Mouse (Mus musculus) A20 (cell line): ENCODE data around the gene Man2b1.
A peak's percentile ranks its signal among the peaks of the same experiment; 100 is the strongest.
"Not testable (repeated sequence)": the region's sequence is repeated elsewhere in the genome, so short reads cannot be mapped to it uniquely, and the experiment has no call there.

Experiments used
- DNase-seq: peaks from one replicate; pipeline ENCODE4 v3.0.0-alpha.2; 2011; ENCODE audit warnings: low read depth, low spot score

Man2b1 gene

GRCm38 (mm10) chr8:85073041-85073612 lies 9.9 kb upstream of the Man2b1 start:
- no peak for DNase-seq

GRCm38 (mm10) chr8:85074167-85074566 lies 8.9 kb upstream of the Man2b1 start:
- no peak for DNase-seq

GRCm38 (mm10) chr8:85074617-85075016 lies 8.5 kb upstream of the Man2b1 start:
- no peak for DNase-seq

GRCm38 (mm10) chr8:85076001-85076400 lies 7.1 kb upstream of the Man2b1 start:
- peak; percentile 35 for DNase-seq

- DNase-seq: peak; percentile 85
Observed at GRCm38 (mm10) chr8:85076993-85077392, 6.1 kb upstream of the Man2b1 start.

DNA sequence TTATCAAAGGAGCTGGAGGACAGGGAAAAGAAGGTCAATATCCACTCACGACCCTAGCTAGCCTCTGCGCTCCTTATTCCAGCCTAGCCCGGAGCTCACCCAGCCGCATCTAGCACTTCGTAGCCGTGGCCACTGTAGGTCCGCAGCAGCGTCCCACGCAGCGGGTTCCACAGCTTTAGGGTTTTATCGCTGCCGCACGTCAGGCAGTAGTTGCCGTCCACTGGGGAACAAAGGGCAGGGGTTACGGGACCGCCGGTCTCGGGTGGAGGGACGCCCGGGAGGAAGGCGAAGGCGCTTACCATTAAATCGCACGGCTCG lies 2.9 kb upstream of the Man2b1 start:
- DNase-seq: no peak

- DNase-seq: peak; percentile 92
Observed at GRCm38 (mm10) chr8:85080532-85081215, 2.4 kb upstream of the Man2b1 start, which contains the start of gene Wdr83os. Gene Wdr83os, plus strand, starts transcription at chr8:85080740.

GRCm38 (mm10) chr8:85081216-85081555 lies 1.9 kb upstream of the Man2b1 start, which contains the start of gene Wdr83:
Gene Wdr83, minus strand, starts transcription at chr8:85081306.
- DNase-seq: peak; percentile 93

- not testable (repeated sequence) for DNase-seq
Observed at GRCm38 (mm10) chr8:85082169-85082568, 901 bp upstream of the Man2b1 start.

DNA sequence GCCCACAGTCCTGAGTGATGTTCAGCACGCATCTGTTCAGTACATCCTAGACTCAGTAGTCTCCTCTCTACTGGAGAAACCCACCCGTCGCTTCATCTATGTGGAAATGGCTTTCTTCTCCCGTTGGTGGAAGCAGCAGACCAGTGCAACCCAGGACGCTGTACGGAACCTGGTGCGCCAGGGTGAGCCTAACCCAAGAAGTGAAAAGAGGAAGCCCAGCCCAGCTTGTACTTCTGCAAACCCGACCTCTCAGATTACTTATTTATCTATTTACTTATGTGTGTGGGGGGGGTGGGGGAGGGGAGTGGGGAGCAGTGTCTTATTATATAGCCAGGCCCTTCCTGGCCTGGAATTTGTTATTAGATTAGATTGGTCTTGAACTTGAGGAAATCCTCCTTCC lies 1.6 kb downstream of the Man2b1 start:
- DNase-seq: peak; percentile 78

DNA sequence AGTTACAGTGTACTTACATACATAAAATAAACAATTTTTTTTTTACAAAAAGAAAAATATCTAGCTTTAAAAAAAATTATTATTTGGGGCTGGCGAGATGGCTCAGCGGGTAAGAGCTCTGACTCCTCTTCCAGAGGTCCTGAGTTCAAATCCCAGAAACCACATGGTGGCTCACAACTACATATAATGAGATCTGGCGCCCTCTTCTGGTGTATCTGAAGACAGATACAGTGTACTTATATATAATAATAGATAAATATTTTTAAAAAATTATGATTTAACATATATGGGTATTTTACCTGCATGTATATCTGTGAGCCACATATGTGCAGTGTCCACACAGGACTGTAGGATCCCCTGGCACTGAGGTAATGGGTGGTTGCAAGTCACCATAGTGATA lies 3.2 kb downstream of the Man2b1 start:
- no peak for DNase-seq

DNA sequence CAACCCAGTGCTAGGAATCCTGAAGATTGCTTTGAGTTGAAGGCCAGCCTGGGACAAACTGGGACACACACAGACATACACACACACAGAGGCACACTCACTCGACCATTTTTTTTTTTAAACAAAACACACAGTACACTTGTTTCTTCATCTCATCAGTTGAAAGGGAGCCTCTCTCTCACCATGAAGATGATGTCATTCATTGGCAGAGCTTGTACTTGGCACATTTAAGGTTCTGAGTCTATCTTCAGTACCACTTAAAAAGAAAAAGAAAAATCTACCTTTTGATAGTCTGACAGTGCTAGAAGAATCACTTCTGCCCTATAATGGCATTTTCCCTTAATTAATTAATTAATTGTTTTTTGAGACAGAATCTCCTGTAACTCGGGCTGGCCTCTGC lies 5.7 kb downstream of the Man2b1 start:
- DNase-seq: no peak

- DNase-seq: no peak
Observed at GRCm38 (mm10) chr8:85090856-85091255, 7.8 kb downstream of the Man2b1 start.

- DNase-seq: no peak
Observed at GRCm38 (mm10) chr8:85091526-85092090, 8.5 kb downstream of the Man2b1 start.

DNA sequence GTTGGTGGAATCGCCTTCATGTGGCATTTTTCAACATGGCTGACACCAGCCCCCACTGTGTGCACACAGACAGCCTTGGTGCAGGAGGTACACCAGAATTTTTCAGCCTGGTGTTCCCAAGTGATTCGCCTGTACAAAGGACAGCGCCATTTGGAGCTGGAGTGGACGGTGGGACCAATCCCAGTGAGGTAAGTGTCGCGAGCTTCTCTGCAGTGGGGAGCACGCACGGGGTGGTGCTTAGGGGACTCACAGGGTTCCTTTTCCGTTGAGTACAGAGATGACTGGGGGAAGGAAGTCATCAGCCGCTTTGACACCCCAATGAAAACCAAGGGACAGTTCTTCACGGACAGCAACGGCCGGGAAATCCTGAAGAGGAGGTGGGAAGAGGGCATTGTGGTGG lies 12.0 kb downstream of the Man2b1 start:
- no peak for DNase-seq

GRCm38 (mm10) chr8:85095566-85095965 lies 12.5 kb downstream of the Man2b1 start:
- DNase-seq: no peak

- DNase-seq: no peak
Observed at GRCm38 (mm10) chr8:85096196-85096595, 13.1 kb downstream of the Man2b1 start.

- no peak for DNase-seq
Observed at GRCm38 (mm10) chr8:85096850-85097249, 13.8 kb downstream of the Man2b1 start.

GRCm38 (mm10) chr8:85100076-85100665 lies 17.1 kb downstream of the Man2b1 start:
- no peak for DNase-seq

GRCm38 (mm10) chr8:85113241-85113640 lies 30.2 kb downstream of the Man2b1 start:
- DNase-seq: no peak

DNA sequence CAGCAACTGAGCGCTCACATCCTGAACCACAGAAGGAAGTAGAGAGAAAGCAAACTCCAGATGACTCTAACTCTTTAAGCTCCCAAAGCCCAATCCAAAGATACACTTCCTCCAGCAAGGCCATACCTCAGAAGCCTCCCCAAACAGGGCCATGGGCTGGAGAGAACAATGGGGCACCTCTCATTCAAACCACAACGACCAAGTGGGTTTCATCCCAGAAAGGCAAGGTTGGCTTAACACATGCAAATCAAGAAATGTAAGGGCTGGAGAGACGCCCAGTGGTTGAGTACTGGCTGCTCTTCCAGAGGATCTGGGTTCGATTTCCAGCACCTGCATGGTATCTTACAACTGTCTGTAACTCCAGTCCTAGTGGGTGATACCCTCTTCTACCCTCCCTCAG lies 32.4 kb downstream of the Man2b1 start:
- no peak for DNase-seq

DNA sequence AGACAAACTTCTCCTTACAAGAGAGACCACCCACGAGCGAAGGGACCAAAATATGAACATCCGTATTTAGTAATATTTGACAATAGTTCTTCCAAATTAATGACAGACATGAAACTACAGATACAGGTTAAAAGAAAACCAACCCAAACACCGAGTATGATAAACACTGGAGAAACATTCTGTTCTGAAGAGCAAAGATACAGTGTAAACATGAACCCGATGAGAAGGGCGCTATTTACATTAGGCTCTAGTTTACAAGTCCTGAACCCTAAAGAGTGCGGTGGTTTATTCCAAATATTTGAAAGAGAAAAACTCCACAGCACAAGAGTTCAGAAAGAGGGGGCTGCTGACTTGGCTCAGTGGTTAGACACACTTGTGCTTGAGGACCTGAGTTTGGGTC lies 33.9 kb downstream of the Man2b1 start:
- no peak for DNase-seq
